Mouse (Mus musculus): ENCODE results near the gene Lamtor1. TPM values are rescaled to one million over a fixed set of nuclear protein-coding genes. Genes with fewer than 3 reads are reported as not detected.

The Lamtor1 gene
- total and polyA plus RNA-seq, 3 experiments: 68.6 to 107 (median 86.2) TPM

- Histone ChIP-seq H3K9me3 (replicated peaks; ENCODE audit: low read length) (no peaks in the 10 kb centered on the region), H3K4me1 (ENCODE audit: control insufficient read depth in 1 of 2, insufficient read depth in 2 of 2) (peaks cover 3 to 20% of the 10 kb centered on the region in 2 experiments; a peak in 3 of 4 replicates), H3K9ac (ENCODE audit: insufficient read depth, low read depth) (no peak overlapping the region), H3K4me2 (ENCODE audit: insufficient read depth, low read depth, poor library complexity, severe bottlenecking) (no peak overlapping the region), H3K4me3 (replicated peaks in 1 of 3; ENCODE audit: low read depth in 2 of 3, low read length in 2 of 3, poor library complexity in 1 of 3) (no peak overlapping the region), H3K36me3 (replicated peaks in 1 of 2; ENCODE audit: control insufficient read depth in 1 of 2, insufficient read depth in 1 of 2, low read length in 1 of 2) (peaks cover 0 to 31% of the 10 kb centered on the region in 2 experiments), H3K79me2 (replicated peaks; ENCODE audit: control insufficient read depth, extremely low read depth, insufficient read depth, poor library complexity, severe bottlenecking) (peaks cover 31% of the 10 kb centered on the region), H3K27ac (ENCODE audit: insufficient read depth, low read depth) (no peak overlapping the region), H3K27me3 (replicated peaks) (no peaks in the 10 kb centered on the region)
- dilution Hi-C loops (cut with MboI; ENCODE audit: extremely low pct_ligation_motif_present, extremely low pct_unique_long_range_greater_than_20kb, low sequenced_read_pairs) (no loop called here), in situ Hi-C loops (cut with MboI; ENCODE audit: low pct_ligation_motif_present, low pct_unique_long_range_greater_than_20kb, low sequenced_read_pairs) (no loop called here)
- no peak for DNase-seq (ENCODE audit: extremely low read depth)
- no peak for TF ChIP-seq ZMIZ1 (IDR thresholded peaks at IDR 0.05; ENCODE audit: low read depth, low read length)
- no peak for TF ChIP-seq CHD2 (IDR thresholded peaks at IDR 0.05; ENCODE audit: low read length)
- TF ChIP-seq JUN (IDR thresholded peaks at IDR 0.05; ENCODE audit: insufficient read depth, low read depth, low read length): no peak
- TF ChIP-seq USF2 (conservative IDR thresholded peaks at IDR 0.05; ENCODE audit: low read depth, low read length): no peak
- no peak for TF ChIP-seq ETS1 (conservative IDR thresholded peaks at IDR 0.05; ENCODE audit: low read depth, low read length)
- TF ChIP-seq NRF1 (IDR thresholded peaks at IDR 0.05; ENCODE audit: low read depth, low read length): no peak
- no peak for TF ChIP-seq CHD1 (IDR thresholded peaks at IDR 0.05; ENCODE audit: low read depth, low read length)
- TF ChIP-seq JUND (conservative IDR thresholded peaks at IDR 0.05; ENCODE audit: low read depth, low read length): no peak
- no peak for TF ChIP-seq MAX (IDR thresholded peaks at IDR 0.05; ENCODE audit: low read length)
- TF ChIP-seq MAFK (IDR thresholded peaks at IDR 0.05; ENCODE audit: insufficient replicate concordance, low read length): no peak
- no peak for TF ChIP-seq GABPA (IDR thresholded peaks at IDR 0.05; ENCODE audit: insufficient replicate concordance, low read depth, low read length)
- TF ChIP-seq IRF4 (IDR thresholded peaks at IDR 0.05; ENCODE audit: low read depth, low read length): no peak
- TF ChIP-seq ZKSCAN1 (IDR thresholded peaks at IDR 0.05; ENCODE audit: borderline replicate concordance, low read depth, low read length): no peak
- TF ChIP-seq MEF2A (IDR thresholded peaks at IDR 0.05; ENCODE audit: borderline replicate concordance, low read depth, low read length): no peak
- no peak for TF ChIP-seq MYC (IDR thresholded peaks at IDR 0.05; ENCODE audit: low read depth, low read length)
- TF ChIP-seq PAX5 (IDR thresholded peaks at IDR 0.05; ENCODE audit: low read length): no peak
- TF ChIP-seq POLR2A (IDR thresholded peaks at IDR 0.05; ENCODE audit: low read depth, low read length): no peak
- TF ChIP-seq NELFE (IDR thresholded peaks at IDR 0.05; ENCODE audit: low read depth, low read length): no peak
- no peak for TF ChIP-seq ELF1 (IDR thresholded peaks at IDR 0.05; ENCODE audit: low read depth, low read length)
Measured at GRCm38 (mm10) chr7:101937569-101937968, 31.9 kb downstream of the Lamtor1 start.

- Histone ChIP-seq H3K27me3 (replicated peaks) (no peaks in the 10 kb centered on the region), H3K27ac (ENCODE audit: insufficient read depth, low read depth) (no peak overlapping the region), H3K9ac (ENCODE audit: insufficient read depth, low read depth) (no peak overlapping the region), H3K9me3 (replicated peaks; ENCODE audit: low read length) (no peaks in the 10 kb centered on the region), H3K4me2 (ENCODE audit: insufficient read depth, low read depth, poor library complexity, severe bottlenecking) (no peak overlapping the region), H3K4me1 (ENCODE audit: control insufficient read depth in 1 of 2, insufficient read depth in 2 of 2) (peaks cover 2 to 17% of the 10 kb centered on the region in 2 experiments; a peak in 3 of 4 replicates), H3K4me3 (replicated peaks in 1 of 3; ENCODE audit: low read depth in 2 of 3, low read length in 2 of 3, poor library complexity in 1 of 3) (no peak overlapping the region), H3K36me3 (replicated peaks in 1 of 2; ENCODE audit: control insufficient read depth in 1 of 2, insufficient read depth in 1 of 2, low read length in 1 of 2) (peaks cover 0 to 31% of the 10 kb centered on the region in 2 experiments), H3K79me2 (replicated peaks; ENCODE audit: control insufficient read depth, extremely low read depth, insufficient read depth, poor library complexity, severe bottlenecking) (peaks cover 28% of the 10 kb centered on the region)
- TF ChIP-seq USF2 (conservative IDR thresholded peaks at IDR 0.05; ENCODE audit: low read depth, low read length): no peak
- TF ChIP-seq NRF1 (IDR thresholded peaks at IDR 0.05; ENCODE audit: low read depth, low read length): no peak
- no peak for TF ChIP-seq MYC (IDR thresholded peaks at IDR 0.05; ENCODE audit: low read depth, low read length)
- no peak for TF ChIP-seq MEF2A (IDR thresholded peaks at IDR 0.05; ENCODE audit: borderline replicate concordance, low read depth, low read length)
- TF ChIP-seq MXI1 (IDR thresholded peaks at IDR 0.05; ENCODE audit: low read depth, low read length): no peak
- no peak for TF ChIP-seq E2F4 (IDR thresholded peaks at IDR 0.05; ENCODE audit: insufficient replicate concordance, low read depth, low read length)
- no peak for TF ChIP-seq CTCF (conservative IDR thresholded peaks at IDR 0.05 in 1 of 2, IDR thresholded peaks at IDR 0.05 in 1 of 2; ENCODE audit: low read depth in 2 of 2, low read length in 2 of 2)
- TF ChIP-seq GABPA (IDR thresholded peaks at IDR 0.05; ENCODE audit: insufficient replicate concordance, low read depth, low read length): no peak
- no peak for TF ChIP-seq CHD2 (IDR thresholded peaks at IDR 0.05; ENCODE audit: low read length)
- TF ChIP-seq BHLHE40 (IDR thresholded peaks at IDR 0.05; ENCODE audit: low read depth, low read length): no peak
- TF ChIP-seq ELF1 (IDR thresholded peaks at IDR 0.05; ENCODE audit: low read depth, low read length): no peak
- no peak for TF ChIP-seq HCFC1 (IDR thresholded peaks at IDR 0.05; ENCODE audit: low read depth, low read length)
- no peak for TF ChIP-seq ZKSCAN1 (IDR thresholded peaks at IDR 0.05; ENCODE audit: borderline replicate concordance, low read depth, low read length)
- TF ChIP-seq TBP (conservative IDR thresholded peaks at IDR 0.05; ENCODE audit: low read depth, low read length): no peak
- TF ChIP-seq ZNF384 (IDR thresholded peaks at IDR 0.05; ENCODE audit: low read depth, low read length): no peak
- TF ChIP-seq JUND (conservative IDR thresholded peaks at IDR 0.05; ENCODE audit: low read depth, low read length): no peak
- dilution Hi-C loops (cut with MboI; ENCODE audit: extremely low pct_ligation_motif_present, extremely low pct_unique_long_range_greater_than_20kb, low sequenced_read_pairs): no loop called here
- no peak for DNase-seq (ENCODE audit: extremely low read depth)
- in situ Hi-C loops (cut with MboI; ENCODE audit: low pct_ligation_motif_present, low pct_unique_long_range_greater_than_20kb, low sequenced_read_pairs): no loop called here
Measured at GRCm38 (mm10) chr7:101938348-101938747, 32.6 kb downstream of the Lamtor1 start.

Measured in CH12.LX (cell line).